In the genomic region with DNA sequence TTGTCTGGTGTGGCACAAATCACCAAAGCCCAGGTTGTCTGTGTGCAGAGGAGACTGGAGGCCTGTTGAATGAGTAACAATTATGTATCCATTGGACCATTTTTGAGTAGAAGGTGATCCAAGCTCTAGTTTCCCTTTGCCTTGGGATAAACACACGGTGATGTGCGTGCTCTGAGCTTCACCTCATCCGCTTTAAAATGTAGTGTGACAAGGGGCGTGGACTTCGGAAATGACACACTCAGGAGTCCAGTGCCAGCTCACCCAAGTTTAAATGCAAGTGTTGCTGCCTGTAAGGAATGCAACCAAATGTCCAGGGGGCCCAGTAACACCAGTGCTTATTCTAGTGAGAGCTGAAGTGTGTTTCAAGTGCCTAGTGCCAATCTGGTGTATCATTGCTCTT, we compare ENCODE assay signal across 22 mouse cellular contexts.
"Had no signal": no experiment of that assay in that cellular context is flagged by ENCODE, and none has a peak within 500 bp of the region (broad histone marks: within the 10 kb centered on the region; RNA-seq: fewer than 3 reads in every experiment).

No protein-coding gene starts in this region.

- H3K4me1 ChIP-seq: hindbrain, embryonic 15.5 days had no signal

- ATAC-seq: hindbrain, postnatal 0 days; liver, embryonic 12.5 days had no signal

- H3K9ac ChIP-seq: heart, embryonic 12.5 days; hindbrain, embryonic 13.5 days; hindbrain, embryonic 15.5 days; kidney, embryonic 15.5 days; limb, embryonic 13.5 days; limb, embryonic 15.5 days; liver, embryonic 12.5 days had no signal

- H3K4me2 ChIP-seq: heart, embryonic 12.5 days; hindbrain, embryonic 13.5 days; hindbrain, embryonic 15.5 days; kidney, embryonic 15.5 days; limb, embryonic 13.5 days; limb, embryonic 15.5 days; liver, embryonic 12.5 days had no signal

- H3K4me3 ChIP-seq: heart, embryonic 10.5 days; heart, embryonic 12.5 days; hindbrain, embryonic 13.5 days; hindbrain, embryonic 15.5 days; kidney, embryonic 15.5 days; limb, embryonic 13.5 days; limb, embryonic 15.5 days; liver, embryonic 12.5 days had no signal

- H3K9me3 ChIP-seq: heart, embryonic 10.5 days; heart, embryonic 12.5 days; hindbrain, embryonic 13.5 days; hindbrain, embryonic 15.5 days; kidney, embryonic 15.5 days; limb, embryonic 13.5 days; limb, embryonic 15.5 days; liver, embryonic 12.5 days had no signal

- H3K27ac ChIP-seq: heart, embryonic 10.5 days; hindbrain, embryonic 13.5 days; hindbrain, embryonic 15.5 days; hindbrain, postnatal 0 days; kidney, embryonic 15.5 days; kidney, postnatal 0 days; limb, embryonic 13.5 days; limb, embryonic 15.5 days; liver, embryonic 12.5 days had no signal

- H3K36me3 ChIP-seq: heart, embryonic 10.5 days; heart, embryonic 12.5 days; hindbrain, embryonic 13.5 days; hindbrain, embryonic 15.5 days; kidney, embryonic 15.5 days; limb, embryonic 13.5 days; limb, embryonic 15.5 days; liver, embryonic 12.5 days had no signal

- DNase-seq: gastrocnemius, postnatal 14 days; gastrocnemius, postnatal 36 days; heart, adult 18-20 months; heart, postnatal 10 days; kidney, adult 11 months; kidney, adult 2 months; kidney, adult 9 months; kidney, postnatal 14 days; kidney, postnatal 36 days; layer of hippocampus, adult 9-11 months; layer of hippocampus, postnatal 36 days; left cerebral cortex, postnatal 4 days had no signal
